Mouse (Mus musculus) cerebellum, adult 2 months (tissue): ENCODE data around the gene Capn5.

Experiments used
- CTCF ChIP-seq: fragments of 200-500 bp; IDR thresholded peaks from 2 replicates; pipeline ENCODE4 v1.5.1; 2011; ENCODE audit warnings: low read depth, mild to moderate bottlenecking, control low read depth, low read length, moderate library complexity, borderline replicate concordance; ENCODE audit not compliant: insufficient read depth
- POLR2A ChIP-seq: fragments of 200-500 bp; IDR thresholded peaks from 2 replicates; pipeline ENCODE4 v1.6.1; 2011; ENCODE audit warnings: low read length, control low read depth, borderline replicate concordance; ENCODE audit not compliant: insufficient read depth

DNA sequence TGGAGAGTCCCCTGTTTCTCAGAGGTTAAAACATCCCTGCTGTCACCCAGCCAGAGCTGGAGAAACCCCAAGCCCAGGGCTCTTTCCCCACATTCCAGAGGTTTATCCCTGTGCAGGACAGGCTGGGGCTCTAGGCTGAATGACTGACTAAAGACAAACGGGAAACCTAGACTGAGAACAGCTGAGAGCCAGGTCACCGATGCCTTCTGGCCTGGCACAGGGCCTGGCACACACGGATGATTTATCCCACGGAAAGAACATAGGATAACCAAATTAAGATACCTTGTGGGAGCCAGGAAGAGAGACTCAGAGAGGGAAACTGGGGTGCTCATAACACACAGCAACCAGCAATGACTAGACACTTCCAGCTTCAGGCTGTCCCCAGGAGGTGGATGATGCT is 68.3 kb downstream of the Capn5 start:
- TF ChIP-seq POLR2A = no peak
- TF ChIP-seq CTCF = no peak
